Mouse (Mus musculus): Measurements from ENCODE around the gene Sec16a. TPM values are rescaled to one million over a fixed set of nuclear protein-coding genes. Genes with fewer than 3 reads are reported as not detected.

Gene Sec16a
- polyA plus RNA-seq, 1 experiment from 2014 or later: 8.8 TPM

GRCm38 (mm10) chr2:26449121-26450060 is 4.4 kb upstream of the Sec16a start:
- Histone ChIP-seq H3K4me2 (no peak overlapping the region), H3K9me3 (replicated peaks) (no peaks in the 10 kb centered on the region), H3K27ac (replicated peaks) (no peak overlapping the region), H3K27me3 (no peaks in the 10 kb centered on the region), H3K4me1 (replicated peaks) (peaks cover 35% of the 10 kb centered on the region), H3K9ac (no peak overlapping the region), H3K36me3 (replicated peaks) (no peaks in the 10 kb centered on the region), H3K4me3 (replicated peaks) (no peak overlapping the region)
- 20% methylated on average over 5 of the region's 5 CpGs for WGBS (ENCODE audit: insufficient replicate concordance)
- no peak for ATAC-seq (ENCODE audit: insufficient read depth)

GRCm38 (mm10) chr2:26447451-26447850 is 2.4 kb upstream of the Sec16a start:
- Histone ChIP-seq H3K4me1 (replicated peaks) (peaks cover 51% of the 10 kb centered on the region), H3K4me3 (replicated peaks) (no peak overlapping the region), H3K9ac (no peak overlapping the region), H3K27ac (replicated peaks) (no peak overlapping the region), H3K36me3 (replicated peaks) (no peaks in the 10 kb centered on the region), H3K27me3 (no peaks in the 10 kb centered on the region), H3K4me2 (no peak overlapping the region), H3K9me3 (replicated peaks) (no peaks in the 10 kb centered on the region)
- WGBS (ENCODE audit: insufficient replicate concordance): 61% methylated on average over 1 of the region's 1 CpGs
- ATAC-seq (ENCODE audit: insufficient read depth): no peak

DNA sequence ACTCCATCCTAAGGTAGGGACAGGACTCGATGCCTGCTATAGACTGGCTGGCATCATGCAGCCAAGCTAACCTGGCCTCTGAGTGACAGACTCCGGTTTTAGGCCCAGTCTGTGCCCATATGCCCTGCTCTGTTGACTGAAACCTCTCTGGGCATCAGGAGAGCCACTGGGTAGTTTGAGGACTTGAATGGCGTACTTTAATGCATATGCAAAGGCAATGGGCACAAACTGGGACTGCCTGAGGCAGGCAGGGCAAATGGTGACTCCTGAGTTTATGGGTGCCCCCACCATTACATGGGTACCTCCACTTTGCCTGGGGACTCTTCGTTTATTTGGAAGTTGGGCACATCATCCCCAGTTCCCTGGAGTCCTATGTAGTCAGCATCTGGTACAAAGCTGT is 1.7 kb upstream of the Sec16a start:
- H3K27me3 ChIP-seq: no peaks in the 10 kb centered on the region
- no peak for ATAC-seq (ENCODE audit: insufficient read depth)
- H3K9me3 ChIP-seq (replicated peaks): no peaks in the 10 kb centered on the region
- H3K4me1 ChIP-seq (replicated peaks): peaks cover 51% of the 10 kb centered on the region
- H3K4me2 ChIP-seq: peak overlapping the region; percentile 99
- H3K27ac ChIP-seq (replicated peaks): peak overlapping the region; percentile 90
- H3K9ac ChIP-seq: peak overlapping the region; percentile 68; the same call in 1 of the 2 replicates
- peaks cover 2% of the 10 kb centered on the region for H3K36me3 ChIP-seq (replicated peaks)
- peak overlapping the region; percentile 93 for H3K4me3 ChIP-seq (replicated peaks)
- 67% methylated on average over 4 of the region's 4 CpGs for WGBS (ENCODE audit: insufficient replicate concordance)

- H3K4me1 ChIP-seq (replicated peaks): peaks cover 51% of the 10 kb centered on the region
- WGBS (ENCODE audit: insufficient replicate concordance): 1% methylated on average over 44 of the region's 44 CpGs
- H3K9ac ChIP-seq: peak overlapping the region; percentile 68
- H3K4me2 ChIP-seq: peak overlapping the region; percentile 99
- peak; percentile 83 for ATAC-seq (ENCODE audit: insufficient read depth)
- H3K27me3 ChIP-seq: no peaks in the 10 kb centered on the region
- no peaks in the 10 kb centered on the region for H3K9me3 ChIP-seq (replicated peaks)
- peaks cover 10% of the 10 kb centered on the region for H3K36me3 ChIP-seq (replicated peaks)
- H3K27ac ChIP-seq (replicated peaks): peak overlapping the region; percentile 90
- H3K4me3 ChIP-seq (replicated peaks): peak overlapping the region; percentile 93
Measured at GRCm38 (mm10) chr2:26445666-26446445, 840 bp upstream of the Sec16a start.

GRCm38 (mm10) chr2:26444368-26444767 is 648 bp downstream of the Sec16a start:
- Histone ChIP-seq H3K9ac (peak overlapping the region; percentile 90), H3K4me2 (peak overlapping the region; percentile 99), H3K4me3 (replicated peaks) (peak overlapping the region; percentile 93), H3K4me1 (replicated peaks) (peaks cover 52% of the 10 kb centered on the region), H3K27ac (replicated peaks) (peak overlapping the region; percentile 85), H3K36me3 (replicated peaks) (peaks cover 25% of the 10 kb centered on the region), H3K9me3 (replicated peaks) (no peaks in the 10 kb centered on the region), H3K27me3 (no peaks in the 10 kb centered on the region)
- 2% methylated on average over 15 of the region's 15 CpGs for WGBS (ENCODE audit: insufficient replicate concordance)
- ATAC-seq (ENCODE audit: insufficient read depth): no peak

GRCm38 (mm10) chr2:26443876-26444275 is 1.1 kb downstream of the Sec16a start:
- H3K9me3 ChIP-seq (replicated peaks): no peaks in the 10 kb centered on the region
- H3K27me3 ChIP-seq: no peaks in the 10 kb centered on the region
- H3K27ac ChIP-seq (replicated peaks): no peak overlapping the region
- 10% methylated on average over 3 of the region's 3 CpGs for WGBS (ENCODE audit: insufficient replicate concordance)
- H3K4me2 ChIP-seq: peak overlapping the region; percentile 99
- H3K4me3 ChIP-seq (replicated peaks): peak overlapping the region; percentile 93
- H3K9ac ChIP-seq: peak overlapping the region; percentile 90
- H3K4me1 ChIP-seq (replicated peaks): peaks cover 54% of the 10 kb centered on the region
- peaks cover 28% of the 10 kb centered on the region for H3K36me3 ChIP-seq (replicated peaks)
- ATAC-seq (ENCODE audit: insufficient read depth): no peak

DNA sequence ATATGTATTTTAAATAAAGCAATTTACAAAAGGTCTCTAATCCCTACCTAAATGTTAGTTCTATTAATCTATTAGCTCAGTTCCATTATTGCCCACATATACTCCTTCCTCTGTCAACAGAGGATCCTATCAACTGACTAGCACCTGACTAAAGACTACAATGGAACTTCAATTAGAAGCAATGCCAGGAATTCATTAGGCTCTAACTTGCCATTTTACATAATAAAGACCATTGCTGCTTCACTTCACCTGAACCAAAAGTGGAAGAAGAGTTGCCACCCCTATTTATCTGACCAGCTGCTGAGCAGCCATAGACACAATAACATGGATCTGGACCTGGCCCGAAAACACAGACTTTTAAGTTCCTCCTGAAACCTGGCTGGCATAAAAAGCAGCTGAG is 2.2 kb downstream of the Sec16a start:
- Histone ChIP-seq H3K27me3 (no peaks in the 10 kb centered on the region), H3K4me2 (peak overlapping the region; percentile 99; the same call in 1 of the 2 replicates), H3K36me3 (replicated peaks) (peaks cover 36% of the 10 kb centered on the region), H3K4me3 (replicated peaks) (0 out of 2 replicates have a peak overlapping the region, but pooled peaks have one; percentile 93), H3K4me1 (replicated peaks) (peaks cover 59% of the 10 kb centered on the region), H3K27ac (replicated peaks) (no peak overlapping the region), H3K9ac (no peak overlapping the region), H3K9me3 (replicated peaks) (no peaks in the 10 kb centered on the region)
- 80% methylated on average over 1 of the region's 1 CpGs for WGBS (ENCODE audit: insufficient replicate concordance)
- no peak for ATAC-seq (ENCODE audit: insufficient read depth)

- Histone ChIP-seq H3K9ac (no peak overlapping the region), H3K4me2 (no peak overlapping the region), H3K4me1 (replicated peaks) (peaks cover 54% of the 10 kb centered on the region), H3K36me3 (replicated peaks) (peaks cover 42% of the 10 kb centered on the region), H3K4me3 (replicated peaks) (no peak overlapping the region), H3K27ac (replicated peaks) (no peak overlapping the region), H3K9me3 (replicated peaks) (no peaks in the 10 kb centered on the region), H3K27me3 (no peaks in the 10 kb centered on the region)
- ATAC-seq (ENCODE audit: insufficient read depth): no peak
- 64% methylated on average over 5 of the region's 5 CpGs for WGBS (ENCODE audit: insufficient replicate concordance)
Measured at GRCm38 (mm10) chr2:26441688-26442087, 3.3 kb downstream of the Sec16a start.

GRCm38 (mm10) chr2:26441261-26441660 is 3.8 kb downstream of the Sec16a start:
- H3K27ac ChIP-seq (replicated peaks): no peak overlapping the region
- H3K9me3 ChIP-seq (replicated peaks): no peaks in the 10 kb centered on the region
- H3K4me2 ChIP-seq: no peak overlapping the region
- WGBS (ENCODE audit: insufficient replicate concordance): 92% methylated on average over 4 of the region's 4 CpGs
- H3K4me3 ChIP-seq (replicated peaks): no peak overlapping the region
- H3K27me3 ChIP-seq: no peaks in the 10 kb centered on the region
- H3K36me3 ChIP-seq (replicated peaks): peaks cover 42% of the 10 kb centered on the region
- peaks cover 51% of the 10 kb centered on the region for H3K4me1 ChIP-seq (replicated peaks)
- ATAC-seq (ENCODE audit: insufficient read depth): no peak
- H3K9ac ChIP-seq: no peak overlapping the region

GRCm38 (mm10) chr2:26439671-26440070 is 5.3 kb downstream of the Sec16a start:
- H3K36me3 ChIP-seq (replicated peaks): peaks cover 57% of the 10 kb centered on the region
- no peaks in the 10 kb centered on the region for H3K9me3 ChIP-seq (replicated peaks)
- no peaks in the 10 kb centered on the region for H3K27me3 ChIP-seq
- no peak for ATAC-seq (ENCODE audit: insufficient read depth)
- H3K4me1 ChIP-seq (replicated peaks): peaks cover 54% of the 10 kb centered on the region
- no peak overlapping the region for H3K9ac ChIP-seq
- H3K4me2 ChIP-seq: no peak overlapping the region
- WGBS (ENCODE audit: insufficient replicate concordance): 68% methylated on average over 6 of the region's 6 CpGs
- H3K27ac ChIP-seq (replicated peaks): no peak overlapping the region
- H3K4me3 ChIP-seq (replicated peaks): no peak overlapping the region

GRCm38 (mm10) chr2:26438373-26438772 is 6.6 kb downstream of the Sec16a start:
- H3K4me2 ChIP-seq: no peak overlapping the region
- ATAC-seq (ENCODE audit: insufficient read depth): no peak
- peaks cover 70% of the 10 kb centered on the region for H3K36me3 ChIP-seq (replicated peaks)
- H3K27me3 ChIP-seq: no peaks in the 10 kb centered on the region
- WGBS (ENCODE audit: insufficient replicate concordance): 85% methylated on average over 7 of the region's 7 CpGs
- H3K4me3 ChIP-seq (replicated peaks): no peak overlapping the region
- peaks cover 47% of the 10 kb centered on the region for H3K4me1 ChIP-seq (replicated peaks)
- H3K9ac ChIP-seq: no peak overlapping the region
- no peak overlapping the region for H3K27ac ChIP-seq (replicated peaks)
- H3K9me3 ChIP-seq (replicated peaks): no peaks in the 10 kb centered on the region

All from liver, embryonic 15.5 days (tissue).